In genomic region chr5:101993996-101994395, GRCm38 (mm10) we compare ENCODE assay signal across 17 mouse cellular contexts.
DNase-seq lines count a peak whose midpoint lies in the region; ATAC-seq lines count a peak whose summit lies in the region.
"Had no signal": no experiment of that assay in that cellular context is flagged by ENCODE, and none has a peak within 500 bp of the region (broad histone marks: within the 10 kb centered on the region; RNA-seq: fewer than 3 reads in every experiment).

No protein-coding gene starts in this region.

- peak overlapping the region; percentile 19; the same call in 1 of the 2 replicates for H3K4me2 ChIP-seq in heart, embryonic 11.5 days
- no peak overlapping the region for H3K4me2 ChIP-seq in kidney, embryonic 15.5 days
- H3K4me2 ChIP-seq in midbrain, embryonic 16.5 days (ENCODE audit: low read length), result no peak overlapping the region

- H3K27ac ChIP-seq in heart, embryonic 11.5 days (ENCODE audit: low read depth, low read length), result no peak overlapping the region
- H3K27ac ChIP-seq in kidney, embryonic 15.5 days, result no peak overlapping the region
- H3K27ac ChIP-seq in midbrain, embryonic 16.5 days (ENCODE audit: low read length), result no peak overlapping the region
- H3K27ac ChIP-seq in midbrain, embryonic 10.5 days (replicated peaks), result no peak overlapping the region; the same call in 1 of the 2 replicates

- H3K4me3 ChIP-seq in heart, embryonic 11.5 days (ENCODE audit: low read depth, low read length), result no peak overlapping the region
- H3K4me3 ChIP-seq in kidney, embryonic 15.5 days (replicated peaks), result no peak overlapping the region
- H3K4me3 ChIP-seq in midbrain, embryonic 16.5 days (ENCODE audit: low read depth, low read length), result no peak overlapping the region
- H3K4me3 ChIP-seq in midbrain, embryonic 10.5 days, result no peak overlapping the region

- H3K9me3 ChIP-seq in heart, embryonic 11.5 days (replicated peaks; ENCODE audit: control insufficient read depth, low read length), result no peaks in the 10 kb centered on the region
- no peaks in the 10 kb centered on the region for H3K9me3 ChIP-seq in kidney, embryonic 15.5 days (replicated peaks)
- H3K9me3 ChIP-seq in midbrain, embryonic 16.5 days (replicated peaks; ENCODE audit: control insufficient read depth, low read length, poor library complexity, severe bottlenecking), result no peaks in the 10 kb centered on the region
- no peaks in the 10 kb centered on the region for H3K9me3 ChIP-seq in midbrain, embryonic 10.5 days (replicated peaks)

- ATAC-seq in heart, embryonic 11.5 days (replicated peaks; ENCODE audit: insufficient number of reproducible peaks, low FRiP score, low TSS enrichment), result no peak
- ATAC-seq in kidney, embryonic 15.5 days (replicated peaks; ENCODE audit: low FRiP score), result peak; percentile 47; the same call in 1 of the 2 replicates
- peak; percentile 23; the same call in 1 of the 2 replicates for ATAC-seq in midbrain, embryonic 16.5 days

- no peak for DNase-seq in heart, adult 9 months (ENCODE audit: low spot score in 2 of 2)
- DNase-seq in kidney, adult 8-10 months, result no peak
- DNase-seq in midbrain, embryonic 10.5 days (ENCODE audit: low spot score), result no peak
- no peak for DNase-seq in adrenal gland, postnatal 14 days
- DNase-seq: adrenal gland, postnatal 10 days; cerebellum, postnatal 10 days; gastrocnemius, postnatal 10 days; heart, postnatal 4 days; layer of hippocampus, postnatal 36 days; left cerebral cortex, postnatal 4 days; lung, adult 2 months; right cerebral cortex, postnatal 25 days; thymus, adult 18-20 months had no signal

- H3K9ac ChIP-seq in heart, embryonic 11.5 days (ENCODE audit: low read depth, low read length), result no peak overlapping the region
- H3K9ac ChIP-seq in kidney, embryonic 15.5 days, result no peak overlapping the region
- H3K9ac ChIP-seq in midbrain, embryonic 16.5 days (ENCODE audit: low read depth, low read length), result no peak overlapping the region

- peaks cover 15% of the 10 kb centered on the region for H3K4me1 ChIP-seq in heart, embryonic 11.5 days (ENCODE audit: control insufficient read depth, insufficient read depth, low read length)
- peaks cover 32% of the 10 kb centered on the region for H3K4me1 ChIP-seq in kidney, embryonic 15.5 days
- H3K4me1 ChIP-seq in midbrain, embryonic 16.5 days (ENCODE audit: control insufficient read depth, insufficient read depth, low read length), result no peaks in the 10 kb centered on the region
- H3K4me1 ChIP-seq in midbrain, embryonic 10.5 days, result peaks cover 11% of the 10 kb centered on the region

- no peaks in the 10 kb centered on the region for H3K36me3 ChIP-seq in heart, embryonic 11.5 days (ENCODE audit: control insufficient read depth, insufficient read depth, low read length)
- H3K36me3 ChIP-seq in kidney, embryonic 15.5 days, result peaks cover 6% of the 10 kb centered on the region; the same call in 1 of the 2 replicates
- H3K36me3 ChIP-seq in midbrain, embryonic 16.5 days (ENCODE audit: control insufficient read depth, insufficient read depth, low read length), result no peaks in the 10 kb centered on the region
- H3K36me3 ChIP-seq in midbrain, embryonic 10.5 days, result peaks cover 33% of the 10 kb centered on the region
- H3K36me3 ChIP-seq: G1E had no signal

- 29% methylated on average over 5 of the region's 5 CpGs for WGBS in heart, embryonic 11.5 days (ENCODE audit: insufficient replicate concordance)
- WGBS in kidney, embryonic 15.5 days, result 49% methylated on average over 5 of the region's 5 CpGs
- 31% methylated on average over 5 of the region's 5 CpGs for WGBS in midbrain, embryonic 16.5 days
- WGBS in midbrain, embryonic 10.5 days, result 52% methylated on average over 5 of the region's 5 CpGs

- H3K27me3 ChIP-seq in heart, embryonic 11.5 days (ENCODE audit: control insufficient read depth, insufficient read depth, low read length), result no peaks in the 10 kb centered on the region
- H3K27me3 ChIP-seq in kidney, embryonic 15.5 days, result no peaks in the 10 kb centered on the region
- H3K27me3 ChIP-seq in midbrain, embryonic 16.5 days (ENCODE audit: control insufficient read depth, insufficient read depth, low read depth, low read length), result no peaks in the 10 kb centered on the region
- H3K27me3 ChIP-seq in midbrain, embryonic 10.5 days (ENCODE audit: low read depth, poor library complexity, severe bottlenecking), result no peaks in the 10 kb centered on the region
